Mouse (Mus musculus): ENCODE measurements around the gene Il16.

DNA sequence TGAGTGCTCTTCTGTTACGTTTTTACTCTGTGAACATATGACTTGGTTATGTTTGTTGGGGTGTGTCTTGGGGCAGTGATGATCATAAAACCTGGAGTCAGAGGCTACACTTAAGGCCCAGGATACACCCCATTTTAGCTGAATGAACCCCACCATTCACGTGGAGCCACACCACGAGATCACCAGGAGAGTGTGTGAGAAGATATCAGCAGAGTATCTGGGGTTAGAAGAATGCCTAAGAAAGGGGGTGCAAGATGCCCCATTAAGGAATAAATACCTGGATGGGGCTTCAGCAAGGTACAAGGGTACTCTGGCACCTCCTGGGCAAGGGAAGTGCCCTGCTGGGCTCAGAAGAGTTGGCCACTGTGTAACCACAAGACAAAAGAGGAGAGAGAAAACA is 11.3 kb downstream of the Il16 start:
- TF ChIP-seq CTCF (IDR thresholded peaks at IDR 0.05; ENCODE audit: extremely low read depth, insufficient read depth, low read length) (no peak), POLR2A (IDR thresholded peaks at IDR 0.05; ENCODE audit: extremely low read depth, insufficient read depth, low read length) (no peak)

All from cortical plate, adult 2 months (tissue).